Comparison of ENCODE assay signal across 28 mouse cellular contexts in genomic region chr9:64537821-64538220, GRCm38 (mm10).
DNase-seq lines count a peak whose midpoint lies in the region; ATAC-seq and TF ChIP-seq lines count a peak whose summit lies in the region.
"Had no signal": no experiment of that assay in that cellular context is flagged by ENCODE, and none has a peak within 500 bp of the region (broad histone marks: within the 10 kb centered on the region; RNA-seq: fewer than 3 reads in every experiment).

No protein-coding gene starts in this region.

- TF ChIP-seq POLR2A in CH12.LX (IDR thresholded peaks at IDR 0.05; ENCODE audit: low read depth, low read length): no peak
- TF ChIP-seq POLR2A in thymus, adult 2 months (IDR thresholded peaks at IDR 0.05; ENCODE audit: control insufficient read depth, extremely low read depth, insufficient read depth, low read length, poor library complexity): no peak

- DNase-seq in heart, adult 11 months: peak; percentile 84
- peak; percentile 17 for DNase-seq in 416B (ENCODE audit: low read depth)
- DNase-seq in CH12.LX (ENCODE audit: extremely low read depth): peak; percentile 43
- DNase-seq in adrenal gland, postnatal 14 days: peak; percentile 35
- no peak for DNase-seq in forebrain, embryonic 14.5 days (ENCODE audit: low spot score)
- DNase-seq in forebrain, embryonic 10.5 days (ENCODE audit: extremely low spot score, low spot score): no peak
- DNase-seq in thymus, adult 2 months: no peak
- DNase-seq: cerebellum, adult 11-12 months; cerebellum, adult 8-10 months; cerebellum, postnatal 10 days; cerebellum, postnatal 36 days; embryo, embryonic 11 days; forebrain, postnatal 0 days; gastrocnemius, postnatal 25 days; heart, adult 2 months; kidney, adult 11 months; kidney, adult 8-10 months had no signal

- TF ChIP-seq RAD21 in CH12.LX (IDR thresholded peaks at IDR 0.05; ENCODE audit: low read depth, low read length): no peak

- H3K79me2 ChIP-seq in CH12.LX (replicated peaks; ENCODE audit: control insufficient read depth, extremely low read depth, insufficient read depth, poor library complexity, severe bottlenecking): no peaks in the 10 kb centered on the region

- in situ Hi-C loops in CH12.LX (cut with MboI; ENCODE audit: low pct_ligation_motif_present, low pct_unique_long_range_greater_than_20kb, low sequenced_read_pairs): no loop called here

- TF ChIP-seq EP300 in CH12.LX (IDR thresholded peaks at IDR 0.05; ENCODE audit: low read length): no peak

- ATAC-seq in heart, embryonic 12.5 days (ENCODE audit: insufficient number of reproducible peaks, low FRiP score): no peak
- ATAC-seq in forebrain, embryonic 14.5 days: no peak
- ATAC-seq: forebrain, embryonic 13.5 days; forebrain, postnatal 0 days; hindbrain, postnatal 0 days; inflammation-experienced regulatory T-cells, adult 6 months; Patski had no signal

- no peak overlapping the region for H3K4me3 ChIP-seq in heart, embryonic 12.5 days
- H3K4me3 ChIP-seq in CH12.LX (replicated peaks in 1 of 3; ENCODE audit: low read depth in 2 of 3, low read length in 2 of 3, poor library complexity in 1 of 3): no peak overlapping the region
- no peak overlapping the region for H3K4me3 ChIP-seq in forebrain, embryonic 14.5 days (ENCODE audit: low read depth, low read length)
- H3K4me3 ChIP-seq in forebrain, embryonic 10.5 days: no peak overlapping the region
- no peak overlapping the region for H3K4me3 ChIP-seq in thymus, adult 2 months (ENCODE audit: control insufficient read depth, insufficient read depth, low read length)
- H3K4me3 ChIP-seq: embryonic facial prominence, embryonic 10.5 days; embryonic facial prominence, embryonic 13.5 days; erythroblast, embryonic 14.5 days; forebrain, embryonic 13.5 days; heart, adult 2 months; heart, embryonic 10.5 days; hindbrain, embryonic 13.5 days had no signal

- no peak overlapping the region for H3K27ac ChIP-seq in heart, embryonic 12.5 days (ENCODE audit: poor library complexity, severe bottlenecking)
- H3K27ac ChIP-seq in CH12.LX (ENCODE audit: insufficient read depth, low read depth): no peak overlapping the region
- no peak overlapping the region for H3K27ac ChIP-seq in forebrain, embryonic 14.5 days (ENCODE audit: low read depth, low read length)
- no peak overlapping the region for H3K27ac ChIP-seq in forebrain, embryonic 10.5 days
- H3K27ac ChIP-seq in thymus, adult 2 months (ENCODE audit: control insufficient read depth, insufficient read depth, low read length): no peak overlapping the region
- H3K27ac ChIP-seq: embryonic facial prominence, embryonic 10.5 days; embryonic facial prominence, embryonic 13.5 days; forebrain, embryonic 13.5 days; heart, adult 2 months; heart, embryonic 10.5 days; hindbrain, embryonic 13.5 days; hindbrain, postnatal 0 days had no signal

- peaks cover 16% of the 10 kb centered on the region; the same call in 1 of the 2 replicates for H3K27me3 ChIP-seq in heart, embryonic 12.5 days (replicated peaks)
- H3K27me3 ChIP-seq in CH12.LX (replicated peaks): no peaks in the 10 kb centered on the region
- 0 out of 2 replicates have a peak, but pooled peaks cover 2% of the 10 kb centered on the region for H3K27me3 ChIP-seq in forebrain, embryonic 14.5 days (replicated peaks; ENCODE audit: control insufficient read depth, insufficient read depth, low read length)
- H3K27me3 ChIP-seq in forebrain, embryonic 10.5 days (ENCODE audit: poor library complexity, severe bottlenecking): peaks cover 8% of the 10 kb centered on the region; the same call in 1 of the 2 replicates
- no peaks in the 10 kb centered on the region; the same call in 1 of the 2 replicates for H3K27me3 ChIP-seq in thymus, adult 2 months (ENCODE audit: control insufficient read depth, insufficient read depth, low read length)
- H3K27me3 ChIP-seq: embryonic facial prominence, embryonic 13.5 days; Patski had no signal

- 60% methylated on average over 4 of the region's 4 CpGs for WGBS in heart, embryonic 12.5 days
- WGBS in forebrain, embryonic 14.5 days: 86% methylated on average over 4 of the region's 4 CpGs
- WGBS in forebrain, embryonic 10.5 days: 82% methylated on average over 4 of the region's 4 CpGs
- 14% methylated on average over 4 of the region's 4 CpGs for WGBS in thymus, adult 2 months

- H3K9ac ChIP-seq in heart, embryonic 12.5 days: no peak overlapping the region
- H3K9ac ChIP-seq in CH12.LX (ENCODE audit: insufficient read depth, low read depth): no peak overlapping the region
- H3K9ac ChIP-seq in forebrain, embryonic 14.5 days (ENCODE audit: low read length): no peak overlapping the region
- H3K9ac ChIP-seq: embryonic facial prominence, embryonic 13.5 days; forebrain, embryonic 13.5 days; forebrain, postnatal 0 days; hindbrain, embryonic 13.5 days had no signal

- no peak for TF ChIP-seq CTCF in CH12.LX (conservative IDR thresholded peaks at IDR 0.05 in 1 of 2, IDR thresholded peaks at IDR 0.05 in 1 of 2; ENCODE audit: low read depth in 2 of 2, low read length in 2 of 2)
- no peak for TF ChIP-seq CTCF in thymus, adult 2 months (IDR thresholded peaks at IDR 0.05; ENCODE audit: borderline replicate concordance, control insufficient read depth, extremely low read depth, insufficient read depth, low read length, poor library complexity)

- dilution Hi-C loops in CH12.LX (cut with MboI; ENCODE audit: extremely low pct_ligation_motif_present, extremely low pct_unique_long_range_greater_than_20kb, low sequenced_read_pairs): no loop called here

- peaks cover 3% of the 10 kb centered on the region; the same call in 1 of the 2 replicates for H3K4me1 ChIP-seq in heart, embryonic 12.5 days (replicated peaks)
- peaks cover 0 to 23% of the 10 kb centered on the region in 2 experiments; a peak in 2 of 4 replicates for H3K4me1 ChIP-seq in CH12.LX (ENCODE audit: control insufficient read depth in 1 of 2, insufficient read depth in 2 of 2)
- peaks cover 6% of the 10 kb centered on the region; the same call in 1 of the 2 replicates for H3K4me1 ChIP-seq in forebrain, embryonic 14.5 days (ENCODE audit: control insufficient read depth, insufficient read depth, low read length)
- H3K4me1 ChIP-seq in forebrain, embryonic 10.5 days: peaks cover 15% of the 10 kb centered on the region
- no peaks in the 10 kb centered on the region for H3K4me1 ChIP-seq in thymus, adult 2 months (replicated peaks; ENCODE audit: control insufficient read depth, insufficient read depth, low read length)

- H3K4me2 ChIP-seq in heart, embryonic 12.5 days: no peak overlapping the region
- no peak overlapping the region for H3K4me2 ChIP-seq in CH12.LX (ENCODE audit: insufficient read depth, low read depth, poor library complexity, severe bottlenecking)
- H3K4me2 ChIP-seq in forebrain, embryonic 14.5 days (ENCODE audit: low read length): no peak overlapping the region
- H3K4me2 ChIP-seq: embryonic facial prominence, embryonic 13.5 days; forebrain, embryonic 13.5 days; hindbrain, embryonic 13.5 days had no signal

- H3K36me3 ChIP-seq in heart, embryonic 12.5 days: no peaks in the 10 kb centered on the region
- no peaks in the 10 kb centered on the region for H3K36me3 ChIP-seq in CH12.LX (replicated peaks in 1 of 2; ENCODE audit: control insufficient read depth in 1 of 2, insufficient read depth in 1 of 2, low read length in 1 of 2)
- H3K36me3 ChIP-seq in forebrain, embryonic 14.5 days (ENCODE audit: control insufficient read depth, insufficient read depth, low read length): no peaks in the 10 kb centered on the region
- no peaks in the 10 kb centered on the region for H3K36me3 ChIP-seq in forebrain, embryonic 10.5 days (replicated peaks)
- no peaks in the 10 kb centered on the region for H3K36me3 ChIP-seq in thymus, adult 2 months (ENCODE audit: control insufficient read depth, insufficient read depth, low read length)
- H3K36me3 ChIP-seq: embryonic facial prominence, embryonic 10.5 days; embryonic facial prominence, embryonic 13.5 days; G1E; heart, embryonic 10.5 days; hindbrain, embryonic 13.5 days had no signal

- H3K9me3 ChIP-seq in heart, embryonic 12.5 days (replicated peaks): no peaks in the 10 kb centered on the region
- no peaks in the 10 kb centered on the region for H3K9me3 ChIP-seq in CH12.LX (replicated peaks; ENCODE audit: low read length)
- H3K9me3 ChIP-seq in forebrain, embryonic 14.5 days (replicated peaks; ENCODE audit: control insufficient read depth, low read length): no peaks in the 10 kb centered on the region
- no peaks in the 10 kb centered on the region for H3K9me3 ChIP-seq in forebrain, embryonic 10.5 days
- H3K9me3 ChIP-seq: embryonic facial prominence, embryonic 10.5 days; embryonic facial prominence, embryonic 13.5 days; forebrain, embryonic 13.5 days; G1E; heart, embryonic 10.5 days; hindbrain, embryonic 13.5 days had no signal

TF ChIP-seq in CH12.LX, 34 proteins besides CTCF, POLR2A, EP300 and RAD21:
- TF ChIP-seq TBP (conservative IDR thresholded peaks at IDR 0.05; ENCODE audit: low read depth, low read length): no peak
- TF ChIP-seq BHLHE40 (IDR thresholded peaks at IDR 0.05; ENCODE audit: low read depth, low read length): peak; percentile 74
- peak; percentile 23; the same call in 1 of the 2 replicates for TF ChIP-seq ETS1 (conservative IDR thresholded peaks at IDR 0.05; ENCODE audit: low read depth, low read length)

Comparison
In these comparisons a context has a peak if more than half of its experiments do, and no peak if none do; other contexts are left out.
1. DNase-seq: peak in heart, adult 11 months (single experiment), 416B (single experiment), CH12.LX (single experiment) and adrenal gland, postnatal 14 days (single experiment); none in forebrain, embryonic 14.5 days (single experiment), forebrain, embryonic 10.5 days (single experiment) and thymus, adult 2 months (single experiment).